In genomic region chr10:122678541-122679436, GRCm38 (mm10) we compare ENCODE assay signal across 8 mouse cellular contexts. TPM values are rescaled to one million over a fixed set of nuclear protein-coding genes. Genes with fewer than 3 reads are reported as not detected.
A peak's percentile ranks its signal among the peaks of the same experiment; 100 is the strongest.
DNase-seq lines count a peak whose midpoint lies in the region; ATAC-seq lines count a peak whose summit lies in the region.

Gene Ppm1h (plus strand): TSS chr10:122678762.

- peak; percentile 73 for DNase-seq in T-cell, adult 2 months (ENCODE audit: low spot score)
- DNase-seq in cerebellum, postnatal 4 days (ENCODE audit: low spot score in 2 of 2) = peak; percentile 35 to 69
- peak; percentile 54 for DNase-seq in gastrocnemius, postnatal 14 days
- DNase-seq in left cerebral cortex, postnatal 10 days (ENCODE audit: extremely low spot score in 1 of 2, low spot score in 2 of 2) = peak; percentile 44 to 85
- DNase-seq in right cerebral cortex, postnatal 10 days (ENCODE audit: low spot score in 2 of 2) = peak; percentile 70 to 77
- peak; percentile 81 for DNase-seq in urinary bladder, postnatal 14 days (ENCODE audit: low spot score)

- no peaks in the 10 kb centered on the region for H3K9me3 ChIP-seq in megakaryocyte, embryonic 14.5 days

- H3K4me1 ChIP-seq in megakaryocyte, embryonic 14.5 days = peaks cover 24% of the 10 kb centered on the region

- intact Hi-C loops in gastrocnemius, postnatal 14 days (cut with DNase I; ENCODE audit: low total_unique reads) = no loop called here
- intact Hi-C loops in left cerebral cortex, postnatal 10 days (cut with DNase I) = loop anchor here (5.0 to 10.0 kb wide), 3 partner anchors 106 to 306 kb away; no protein-coding TSS in a partner anchor

- peak; percentile 55 for ATAC-seq in inflammation-experienced regulatory T-cells, adult 6 months

- no peaks in the 10 kb centered on the region for H3K36me3 ChIP-seq in megakaryocyte, embryonic 14.5 days (replicated peaks; ENCODE audit: low read length)

- peaks cover 43% of the 10 kb centered on the region for H3K27me3 ChIP-seq in megakaryocyte, embryonic 14.5 days (replicated peaks)

- peak within 1 kb of the TSS; percentile 91 for H3K4me3 ChIP-seq in megakaryocyte, embryonic 14.5 days (replicated peaks)

RNA-seq across cellular contexts. Expression of gene Ppm1h, which starts in this region (rescaled TPM):
- 1 to 10 TPM; 1.9 to 3.3 TPM for total RNA-seq in gastrocnemius, postnatal 14 days (2021)
- 10 to 100 TPM; 37.7 to 55.1 (median 44.0) TPM for polyA plus RNA-seq in inflammation-experienced regulatory T-cells, adult 6 months (2017; shearing (Covaris generic))
- total RNA-seq in left cerebral cortex, postnatal 10 days (2021) = 10 to 100 TPM; 77.5 to 82.7 TPM
- polyA plus RNA-seq in megakaryocyte, embryonic 14.5 days (2012; ENCODE audit: insufficient read depth, low replicate concordance) = 0.86 and 5.5 TPM in 2 replicates

Comparison
In these comparisons a context has a peak if more than half of its experiments do, and no peak if none do; other contexts are left out.
1. Peak in every context shown above with its lines: DNase-seq, ATAC-seq and H3K4me3 ChIP-seq.
2. RNA of gene Ppm1h (total RNA-seq): 77.5 to 82.7 TPM in left cerebral cortex, postnatal 10 days; 1.9 to 3.3 TPM in gastrocnemius, postnatal 14 days; every median in the first group is over 10 times any median in the second.